Mouse (Mus musculus): Measurements from ENCODE around the gene Fam166a. TPM values are rescaled to one million over a fixed set of nuclear protein-coding genes. Genes with fewer than 3 reads are reported as not detected.

The Fam166a gene
- total RNA-seq, 2 experiments from 2014 or later = not detected

DNA sequence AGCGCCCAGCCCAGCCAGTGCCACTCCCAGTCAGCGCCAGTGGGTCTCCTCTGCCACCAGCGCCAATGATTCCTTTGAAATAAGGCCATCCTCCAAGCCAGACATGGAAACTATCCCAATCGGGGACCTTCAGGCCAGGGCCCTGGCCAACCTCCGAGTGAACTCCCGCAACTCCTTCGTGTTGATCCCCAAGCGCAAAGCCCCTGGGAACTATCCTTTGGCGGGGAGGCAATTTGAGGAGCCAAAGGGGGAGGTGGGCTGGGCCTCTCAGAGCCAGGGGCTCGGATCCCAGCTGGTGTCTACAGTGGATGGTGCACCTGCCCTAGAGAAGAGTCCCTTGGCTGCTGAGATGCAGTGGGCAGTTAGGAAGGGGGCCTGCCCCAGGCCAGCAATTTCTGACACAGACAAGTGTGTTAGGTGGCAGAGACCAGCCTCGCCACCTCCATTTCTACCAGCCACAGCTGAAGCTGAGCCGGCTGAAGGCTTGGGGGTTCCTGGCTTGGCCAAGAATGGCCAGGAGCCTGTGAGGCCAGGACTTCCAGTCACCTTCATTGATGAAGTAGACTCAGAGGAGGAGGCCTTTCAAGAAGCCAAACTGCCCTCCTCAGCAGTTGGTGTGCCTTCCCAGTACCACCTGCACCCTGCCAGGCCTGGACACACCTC is 45.2 kb downstream of the Fam166a start:
- DNase-seq = no peak
- intact Hi-C loops (cut with DNase I; ENCODE audit: low total_unique reads) = no loop called here

DNA sequence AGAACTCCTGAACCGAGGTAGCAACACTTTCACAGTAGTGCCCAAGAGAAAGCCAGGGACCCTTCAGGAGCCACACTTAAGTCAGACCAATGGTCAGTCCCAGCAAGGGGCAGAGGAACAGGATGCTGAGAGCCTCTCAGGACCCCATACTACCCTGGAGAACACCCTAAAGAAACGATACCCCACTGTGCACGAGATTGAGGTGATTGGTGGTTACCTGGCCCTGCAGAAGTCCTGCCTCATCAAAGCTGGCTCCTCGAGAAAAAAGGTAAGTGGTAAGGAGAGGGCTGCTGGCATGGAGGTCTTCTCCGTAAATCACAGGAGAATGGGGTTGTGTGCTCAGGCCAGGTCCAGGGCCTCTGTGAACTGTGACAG is 45.7 kb downstream of the Fam166a start:
- DNase-seq = no peak
- intact Hi-C loops (cut with DNase I; ENCODE audit: low total_unique reads) = no loop called here

DNA sequence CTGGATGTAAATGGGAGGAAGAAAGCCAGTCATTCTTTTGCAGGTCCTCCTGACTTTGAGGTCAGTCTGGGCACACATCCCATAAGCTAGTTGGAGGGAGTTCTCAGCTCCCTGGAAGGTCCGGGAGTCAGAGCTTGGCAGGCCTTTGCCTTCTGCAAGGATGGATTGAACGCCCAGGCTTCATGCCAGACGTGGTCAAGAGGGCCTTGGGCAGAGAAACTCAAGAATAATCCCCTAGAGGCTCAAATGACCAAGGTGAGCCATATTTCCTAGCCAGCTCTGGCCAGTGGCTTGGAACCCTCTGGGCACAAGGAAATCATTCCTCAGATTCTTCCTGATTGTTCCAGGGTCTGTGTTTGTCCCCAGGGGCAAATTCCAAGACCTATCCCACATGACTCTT is 46.3 kb downstream of the Fam166a start:
- intact Hi-C loops (cut with DNase I; ENCODE audit: low total_unique reads) = no loop called here
- DNase-seq = no peak

DNA sequence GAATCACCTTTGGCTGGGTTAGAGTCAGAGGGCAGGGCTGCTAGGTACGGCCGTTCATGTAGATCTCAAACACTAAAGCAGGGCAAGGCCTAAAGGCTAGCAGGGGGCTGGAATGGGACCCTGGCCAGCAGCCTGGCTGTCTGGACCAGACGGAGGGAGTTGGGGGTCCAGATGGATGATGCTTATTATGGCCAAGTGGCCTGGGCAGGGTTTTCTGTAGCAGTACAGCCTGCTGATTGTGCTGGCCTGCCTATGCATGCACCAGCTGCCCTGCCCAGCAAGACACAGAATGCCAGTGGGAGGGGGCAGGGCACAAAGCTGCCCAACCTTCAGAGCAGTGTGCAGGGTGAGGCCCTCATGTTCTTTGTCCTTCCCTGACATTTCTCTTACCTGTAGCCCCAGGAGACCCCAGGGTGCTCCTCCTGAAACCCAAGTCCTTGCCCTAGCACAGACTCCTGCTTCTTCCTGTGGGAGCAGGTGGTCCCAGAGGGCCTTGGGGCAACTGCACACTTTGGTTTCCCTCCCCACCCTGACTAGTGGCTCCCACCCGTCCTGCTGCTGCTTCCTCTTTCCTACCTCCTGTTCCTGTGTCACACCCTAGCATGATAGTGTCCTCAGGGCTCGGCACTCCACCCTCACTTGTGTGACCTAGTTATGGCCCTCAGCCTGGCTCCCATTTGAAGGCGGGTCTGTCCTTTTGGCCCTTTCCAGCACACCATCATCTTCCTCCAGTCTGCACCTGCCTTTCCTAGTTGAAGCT is 47.5 kb downstream of the Fam166a start:
- intact Hi-C loops (cut with DNase I; ENCODE audit: low total_unique reads) = no loop called here
- DNase-seq = no peak

DNA sequence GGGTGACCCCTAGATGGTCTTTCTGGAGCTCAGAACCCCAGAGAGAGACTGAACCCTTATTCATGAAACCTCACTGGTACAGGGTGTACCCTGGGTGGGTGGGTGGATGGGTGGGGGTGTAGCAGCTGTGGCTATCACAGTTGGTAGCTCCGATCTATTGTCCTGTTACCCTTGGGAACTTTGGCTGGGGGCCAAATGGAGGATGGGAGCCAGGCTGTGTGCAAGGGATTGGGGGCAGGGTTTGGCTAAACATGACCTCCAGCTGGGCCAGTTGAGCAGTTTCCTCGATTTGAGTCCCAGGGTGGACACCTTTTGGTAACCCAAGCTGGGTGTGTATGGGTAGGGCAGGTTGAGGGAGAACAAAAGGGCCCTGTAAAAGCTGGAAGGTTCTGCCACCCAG is 48.2 kb downstream of the Fam166a start:
- no peak for DNase-seq
- intact Hi-C loops (cut with DNase I; ENCODE audit: low total_unique reads) = no loop called here

DNA sequence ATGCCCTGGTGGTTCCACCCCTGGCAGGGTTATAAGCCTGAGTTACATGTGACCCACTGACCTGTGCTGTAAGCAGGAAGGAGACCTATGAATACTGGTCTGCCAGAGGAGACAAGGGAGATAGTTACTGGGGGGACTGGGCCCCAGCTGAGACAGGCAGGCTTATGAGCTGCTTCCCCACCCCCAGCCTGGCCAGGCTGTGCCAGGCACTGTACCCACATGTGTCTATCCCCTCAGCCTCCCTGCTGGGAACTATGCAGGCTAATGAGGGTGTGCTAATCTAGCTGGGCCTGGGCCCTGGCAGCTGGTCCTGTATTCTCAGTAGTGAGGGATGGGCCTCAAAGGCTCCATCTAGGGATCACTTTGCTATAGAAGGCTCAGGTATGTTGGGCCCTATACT is 48.7 kb downstream of the Fam166a start:
- DNase-seq = no peak
- intact Hi-C loops (cut with DNase I; ENCODE audit: low total_unique reads) = no loop called here

DNA sequence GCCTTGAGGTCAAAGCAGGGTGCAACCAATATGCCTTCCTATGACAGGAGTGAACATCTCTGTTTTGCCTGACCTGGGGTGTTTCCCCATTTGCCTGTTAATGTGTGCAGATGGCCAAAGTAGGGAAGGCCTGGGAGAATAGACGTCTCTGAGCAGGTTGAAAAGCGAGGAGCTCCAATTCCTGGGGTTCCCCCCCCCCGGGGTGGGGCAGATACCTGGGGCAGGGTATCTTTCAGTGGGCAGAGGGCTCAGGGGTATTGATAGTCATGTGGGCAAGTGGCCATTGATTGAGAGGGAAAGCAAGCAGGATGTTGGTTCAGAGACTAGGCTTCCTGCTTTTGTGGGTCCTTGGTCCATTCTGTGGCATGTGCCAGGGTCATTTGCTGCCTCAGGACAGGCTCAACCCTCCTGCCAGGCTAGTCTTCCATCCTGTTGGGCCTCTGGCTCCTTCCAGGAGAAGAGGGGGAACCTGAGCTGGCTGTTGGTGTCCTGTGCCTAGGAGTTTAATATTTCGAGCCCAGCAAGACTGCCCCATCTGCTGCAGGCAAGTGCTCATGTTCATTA is 49.3 kb downstream of the Fam166a start:
- intact Hi-C loops (cut with DNase I; ENCODE audit: low total_unique reads) = no loop called here
- no peak for DNase-seq

Other genes starting within 250 kb of the Fam166a start
- 10 to 100 TPM; 40.9 to 46.3 TPM for gene Mrpl41, start 243.6 kb upstream of the Fam166a start, total RNA-seq (2021)
- gene Pnpla7, start 242.7 kb upstream of the Fam166a start, total RNA-seq (2021) = 10 to 100 TPM; 16.5 to 25.5 TPM
- gene Nsmf, start 164.4 kb upstream of the Fam166a start, total RNA-seq (2021) = 10 to 100 TPM; 16.7 to 19.5 TPM
- not detected for gene Entpd8, start 138.4 kb upstream of the Fam166a start, total RNA-seq (2021)
- not detected for gene Noxa1, start 123.6 kb upstream of the Fam166a start, total RNA-seq (2021)
- 10 to 100 TPM; 11.3 to 13.6 TPM for gene Nrarp, start 38.0 kb upstream of the Fam166a start, total RNA-seq (2021)
- 1 to 10 TPM; 1.9 TPM for gene Tor4a, start 21.9 kb upstream of the Fam166a start, total RNA-seq (2021)
- gene Nelfb, start 7.3 kb upstream of the Fam166a start, total RNA-seq (2021) = 10 to 100 TPM; 24.1 to 26.1 TPM
- gene Stpg3, start 4.1 kb upstream of the Fam166a start, total RNA-seq (2021) = not detected
- 100 to 1,000 TPM; 291 to 431 TPM for gene Tubb4b, start 6.0 kb downstream of the Fam166a start, total RNA-seq (2021)
- not detected for gene Slc34a3, start 15.6 kb downstream of the Fam166a start, total RNA-seq (2021)
- gene Rnf224, start 18.0 kb downstream of the Fam166a start, total RNA-seq (2021) = not detected
- 1 to 10 TPM in 1 of 2 experiments, under 1 TPM in 1; 0.66 to 1.4 TPM for gene Rnf208, start 23.5 kb downstream of the Fam166a start, total RNA-seq (2021)
- not detected for gene Cysrt1, start 23.7 kb downstream of the Fam166a start, total RNA-seq (2021)
- gene AL732309.1, start 28.1 kb downstream of the Fam166a start, total RNA-seq (2021) = 1 to 10 TPM in 1 of 2 experiments, not detected in 1; 1.5 TPM
- 10 to 100 TPM; 13.5 to 13.6 TPM for gene Tmem203, start 36.7 kb downstream of the Fam166a start, total RNA-seq (2021)
- gene Tprn, start 43.9 kb downstream of the Fam166a start, total RNA-seq (2021) = 1 to 10 TPM; 2.8 to 5.0 TPM
- gene Ssna1, start 53.7 kb downstream of the Fam166a start, total RNA-seq (2021) = 10 to 100 TPM; 28.9 to 34.2 TPM
- 10 to 100 TPM; 29.7 to 31.0 TPM for gene Anapc2, start 53.7 kb downstream of the Fam166a start, total RNA-seq (2021)
- not detected for gene Tmem210, start 69.4 kb downstream of the Fam166a start, total RNA-seq (2021)
- gene Lrrc26, start 71.2 kb downstream of the Fam166a start, total RNA-seq (2021) = not detected
- gene Grin1, start 100.4 kb downstream of the Fam166a start, total RNA-seq (2021) = under 1 TPM in 1 of 2 experiments, not detected in 1; 0.22 TPM
- 10 to 100 TPM; 16.7 to 17.0 TPM for gene Man1b1, start 113.6 kb downstream of the Fam166a start, total RNA-seq (2021)
- 1 to 10 TPM; 6.0 to 6.6 TPM for gene Dpp7, start 137.6 kb downstream of the Fam166a start, total RNA-seq (2021)
- 1 to 10 TPM; 5.2 to 5.8 TPM for gene Uap1l1, start 146.9 kb downstream of the Fam166a start, total RNA-seq (2021)
- gene Sapcd2, start 153.6 kb downstream of the Fam166a start, total RNA-seq (2021) = 1 to 10 TPM; 1.2 to 1.6 TPM
- 10 to 100 TPM; 19.0 to 25.2 TPM for gene Entpd2, start 177.1 kb downstream of the Fam166a start, total RNA-seq (2021)
- 10 to 100 TPM; 24.0 to 28.1 TPM for gene Npdc1, start 180.6 kb downstream of the Fam166a start, total RNA-seq (2021)
- not detected for gene Fut7, start 204.5 kb downstream of the Fam166a start, total RNA-seq (2021)
- gene Abca2, start 210.0 kb downstream of the Fam166a start, total RNA-seq (2021) = 10 to 100 TPM in 1 of 2 experiments, 1 to 10 TPM in 1; 9.2 to 11.6 TPM
- gene Clic3, start 238.1 kb downstream of the Fam166a start, total RNA-seq (2021) = not detected
- 10 to 100 TPM; 15.7 to 18.9 TPM for gene Paxx, start 242.3 kb downstream of the Fam166a start, total RNA-seq (2021)